Mouse (Mus musculus) forebrain, embryonic 16.5 days (tissue): ENCODE results near the gene Dera. TPM values are rescaled to one million over a fixed set of nuclear protein-coding genes. Genes with fewer than 3 reads are reported as not detected.

Source experiments
- ATAC-seq: fragments of 200-750 bp; cut with Nextera tagmentation; 2 replicates; pipeline ENCODE4 v1.8.0; 2017; ENCODE audit warnings: mild to moderate bottlenecking, moderate library complexity
- H3K27ac ChIP-seq: fragments of 300-500 bp; sonication (generic); 2 replicates; pipeline ENCODE4 v1.5.1; 2014; ENCODE audit warnings: low read length, control low read depth
- H3K27me3 ChIP-seq: fragments of 300-500 bp; sonication (generic); replicated peaks from 2 replicates; pipeline ENCODE4 v1.6.1; 2014; ENCODE audit warnings: low read length; ENCODE audit not compliant: control insufficient read depth, insufficient read depth
- H3K36me3 ChIP-seq: fragments of 300-500 bp; sonication (generic); 2 replicates; pipeline ENCODE4 v1.6.1; 2014; ENCODE audit not compliant: control insufficient read depth, insufficient read depth
- H3K4me1 ChIP-seq: fragments of 300-500 bp; sonication (generic); replicated peaks from 2 replicates; pipeline ENCODE4 v1.6.1; 2014; ENCODE audit warnings: low read length; ENCODE audit not compliant: control insufficient read depth, insufficient read depth
- H3K4me2 ChIP-seq: fragments of 300-500 bp; sonication (generic); 2 replicates; pipeline ENCODE4 v1.6.1; 2014; ENCODE audit warnings: mild to moderate bottlenecking, low read length, control low read depth
- H3K4me3 ChIP-seq: fragments of 300-500 bp; sonication (generic); replicated peaks from 2 replicates; pipeline ENCODE4 v1.5.1; 2014; ENCODE audit warnings: mild to moderate bottlenecking, low read length, control low read depth
- H3K9ac ChIP-seq: fragments of 300-500 bp; sonication (generic); replicated peaks from 2 replicates; pipeline ENCODE4 v1.6.1; 2014; ENCODE audit warnings: low read depth, low read length, control low read depth
- H3K9me3 ChIP-seq: fragments of 300-500 bp; sonication (generic); 2 replicates; pipeline ENCODE4 v1.6.1; 2016; ENCODE audit warnings: low read length; ENCODE audit not compliant: control insufficient read depth
- WGBS: fragments of 180-500 bp; shearing (Covaris S2); extraction: QIAGEN DNeasy Blood & Tissue Kit; methylation state at CpG from one replicate; pipeline ENCODE4 v1.1.7; 2014; 5-methylcytosine and 5-hydroxymethylcytosine counted together
- polyA plus RNA-seq: library from polyadenylated mRNA; unstranded; fragments of >200 nt; fragmentation: Nextera tagmentation; extraction: Ambion mirVana; gene quantifications from 2 replicates; pipeline ENCODE4 v1.2.1, GENCODE M21; 2015

The Dera gene
- polyA plus RNA-seq, 1 experiment from 2014 or later: 8.9 TPM

DNA sequence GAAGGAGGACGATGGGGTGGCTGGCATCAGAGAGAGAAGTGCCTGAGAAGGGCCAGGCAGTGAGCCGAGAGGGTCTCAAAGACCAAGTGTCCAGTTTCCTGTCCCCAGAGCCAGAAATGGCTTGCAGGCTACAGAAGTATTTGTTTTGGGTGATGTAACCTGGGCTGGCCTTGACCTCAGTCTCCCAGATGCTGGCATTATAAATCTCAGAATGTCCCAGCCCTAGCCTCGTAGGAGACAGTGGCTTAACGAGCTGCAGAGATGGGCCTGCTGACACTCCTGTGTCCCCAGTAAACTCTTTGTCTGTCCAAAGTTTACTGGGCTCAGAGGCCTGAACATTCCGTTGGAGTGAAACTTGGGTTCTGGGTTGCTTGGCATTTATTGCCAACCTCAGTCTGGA, 55.8 kb downstream of the Dera start:
- no peak overlapping the region for H3K27ac ChIP-seq
- ATAC-seq: no peak
- H3K9me3 ChIP-seq: no peaks in the 10 kb centered on the region
- H3K36me3 ChIP-seq: no peaks in the 10 kb centered on the region
- 65% methylated on average over 5 of the region's 5 CpGs for WGBS
- H3K4me2 ChIP-seq: no peak overlapping the region
- H3K4me3 ChIP-seq: no peak overlapping the region
- no peaks in the 10 kb centered on the region for H3K27me3 ChIP-seq
- H3K9ac ChIP-seq: no peak overlapping the region
- no peaks in the 10 kb centered on the region for H3K4me1 ChIP-seq

DNA sequence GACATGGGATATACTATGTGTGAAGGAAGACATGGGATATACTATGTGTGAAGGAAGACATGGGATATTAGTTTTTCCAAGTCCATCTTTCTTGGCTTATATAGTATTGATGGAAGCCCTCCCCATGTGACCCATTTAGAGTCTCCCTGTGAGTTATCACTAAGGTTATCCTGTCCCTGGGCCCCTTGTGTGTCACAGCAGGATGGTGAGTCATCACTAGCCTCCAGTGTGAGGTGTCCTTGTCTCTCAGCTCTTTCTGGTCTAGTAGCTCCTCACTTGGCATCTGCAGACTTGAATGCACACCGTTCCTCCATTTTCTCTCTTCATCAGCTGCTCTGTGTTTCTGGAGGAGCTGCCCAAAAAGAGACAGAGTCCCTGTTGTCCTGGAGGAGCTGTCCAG, 59.7 kb downstream of the Dera start:
- ATAC-seq: no peak
- H3K4me3 ChIP-seq: no peak overlapping the region
- no peak overlapping the region for H3K9ac ChIP-seq
- H3K4me2 ChIP-seq: no peak overlapping the region
- H3K4me1 ChIP-seq: no peaks in the 10 kb centered on the region
- no peaks in the 10 kb centered on the region for H3K36me3 ChIP-seq
- H3K27me3 ChIP-seq: no peaks in the 10 kb centered on the region
- H3K9me3 ChIP-seq: no peaks in the 10 kb centered on the region
- WGBS: 100% methylated on average over 1 of the region's 1 CpGs
- H3K27ac ChIP-seq: no peak overlapping the region

DNA sequence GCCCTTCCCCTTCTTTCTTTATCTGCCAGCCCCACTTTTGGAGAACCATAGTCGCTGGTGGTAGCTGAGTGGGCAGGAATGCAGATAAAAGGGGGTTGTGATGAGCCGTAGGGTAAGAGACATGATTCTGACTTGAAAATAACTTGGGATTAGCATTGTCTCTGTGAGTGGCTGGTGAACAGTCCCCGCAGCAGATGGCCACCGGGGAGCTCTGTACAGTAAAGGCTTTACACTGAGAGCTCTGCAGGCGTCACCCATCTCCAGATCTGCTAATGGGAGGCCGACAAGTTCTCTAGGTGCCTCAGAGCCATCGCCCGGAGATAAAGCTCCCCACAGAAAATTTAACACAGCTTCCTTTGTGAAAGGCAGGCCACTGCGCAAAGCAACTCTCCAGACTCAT, 62.2 kb downstream of the Dera start:
- H3K9ac ChIP-seq: no peak overlapping the region
- no peaks in the 10 kb centered on the region for H3K27me3 ChIP-seq
- no peak overlapping the region for H3K4me2 ChIP-seq
- H3K4me1 ChIP-seq: no peaks in the 10 kb centered on the region
- H3K9me3 ChIP-seq: no peaks in the 10 kb centered on the region
- WGBS: 80% methylated on average over 9 of the region's 9 CpGs
- no peaks in the 10 kb centered on the region for H3K36me3 ChIP-seq
- ATAC-seq: no peak; the same call in 1 of the 2 replicates
- H3K27ac ChIP-seq: no peak overlapping the region; the same call in 1 of the 2 replicates
- no peak overlapping the region for H3K4me3 ChIP-seq

DNA sequence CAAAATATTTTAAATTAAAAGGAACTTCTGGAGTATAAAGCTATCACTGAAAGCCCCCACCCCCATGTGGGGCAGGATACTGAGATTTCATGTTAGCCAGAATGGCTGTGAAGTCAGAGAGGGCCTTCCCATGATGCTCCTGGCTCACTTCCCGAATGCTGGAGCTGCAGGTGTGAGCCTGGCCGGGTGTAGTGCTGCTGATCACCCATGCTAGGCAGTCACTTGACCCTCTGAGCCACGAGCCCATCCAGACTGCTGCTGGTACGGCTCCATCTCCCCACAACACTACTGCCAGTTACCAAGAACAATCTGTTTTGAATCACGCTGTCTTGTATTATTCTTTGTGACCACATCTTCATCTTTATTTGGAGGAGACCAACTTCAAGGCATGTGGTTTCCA, 68.2 kb downstream of the Dera start:
- Histone ChIP-seq H3K36me3 (no peaks in the 10 kb centered on the region), H3K27ac (no peak overlapping the region), H3K9ac (no peak overlapping the region), H3K4me3 (no peak overlapping the region), H3K27me3 (no peaks in the 10 kb centered on the region), H3K4me1 (peaks cover 3% of the 10 kb centered on the region), H3K9me3 (no peaks in the 10 kb centered on the region), H3K4me2 (no peak overlapping the region)
- WGBS: 81% methylated on average over 5 of the region's 5 CpGs
- no peak for ATAC-seq

DNA sequence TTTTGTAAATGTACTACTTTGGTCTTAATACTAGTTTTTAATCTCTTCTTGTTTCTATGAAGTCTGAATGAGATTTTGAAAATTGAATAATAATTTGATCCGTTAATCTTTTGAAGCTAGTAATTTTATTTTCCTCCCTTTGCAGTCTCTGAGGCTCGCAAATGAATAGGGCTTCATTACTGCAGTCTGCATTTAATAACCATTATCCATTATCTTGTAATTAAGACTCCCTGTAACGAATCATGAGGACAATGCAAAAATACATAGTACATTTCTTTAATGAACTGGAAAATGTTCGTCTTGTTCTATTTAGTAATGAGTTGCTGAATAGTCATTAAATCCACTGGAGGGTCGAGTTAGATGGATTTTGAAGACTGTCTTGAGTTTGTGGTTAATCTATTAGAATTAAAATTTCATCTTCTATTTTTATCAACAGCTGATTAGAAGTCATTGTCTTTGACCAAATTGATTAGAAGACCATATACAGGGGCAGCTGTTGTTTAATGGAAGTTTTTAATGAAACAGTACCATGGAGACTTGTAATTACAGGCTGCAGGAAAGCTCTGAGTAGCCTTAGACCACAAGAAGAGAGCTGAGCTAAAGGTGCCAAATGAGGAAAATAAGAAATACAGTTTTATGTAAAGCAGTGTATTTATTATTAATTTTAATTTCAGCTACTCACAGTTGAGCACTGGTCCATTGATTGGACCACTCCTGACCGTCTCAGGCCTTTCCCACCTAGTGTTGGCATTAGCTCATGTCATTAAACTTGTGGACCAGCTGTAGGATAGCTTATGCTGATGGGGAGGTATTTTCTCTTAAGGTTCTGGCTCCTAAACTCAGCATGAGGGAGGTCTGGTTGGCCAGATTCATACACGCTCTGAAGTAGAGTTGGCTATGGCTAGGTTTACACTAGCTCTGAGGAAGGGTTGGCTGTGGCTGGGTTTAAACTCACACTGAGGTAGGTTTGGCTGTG, 70.0 kb downstream of the Dera start:
- no peak; the same call in 1 of the 2 replicates for ATAC-seq
- no peak overlapping the region for H3K9ac ChIP-seq
- 39% methylated on average over 7 of the region's 7 CpGs for WGBS
- H3K4me1 ChIP-seq: peaks cover 3% of the 10 kb centered on the region
- no peaks in the 10 kb centered on the region for H3K36me3 ChIP-seq
- H3K4me3 ChIP-seq: no peak overlapping the region
- H3K27ac ChIP-seq: no peak overlapping the region
- H3K9me3 ChIP-seq: no peaks in the 10 kb centered on the region
- no peaks in the 10 kb centered on the region for H3K27me3 ChIP-seq
- no peak overlapping the region for H3K4me2 ChIP-seq

DNA sequence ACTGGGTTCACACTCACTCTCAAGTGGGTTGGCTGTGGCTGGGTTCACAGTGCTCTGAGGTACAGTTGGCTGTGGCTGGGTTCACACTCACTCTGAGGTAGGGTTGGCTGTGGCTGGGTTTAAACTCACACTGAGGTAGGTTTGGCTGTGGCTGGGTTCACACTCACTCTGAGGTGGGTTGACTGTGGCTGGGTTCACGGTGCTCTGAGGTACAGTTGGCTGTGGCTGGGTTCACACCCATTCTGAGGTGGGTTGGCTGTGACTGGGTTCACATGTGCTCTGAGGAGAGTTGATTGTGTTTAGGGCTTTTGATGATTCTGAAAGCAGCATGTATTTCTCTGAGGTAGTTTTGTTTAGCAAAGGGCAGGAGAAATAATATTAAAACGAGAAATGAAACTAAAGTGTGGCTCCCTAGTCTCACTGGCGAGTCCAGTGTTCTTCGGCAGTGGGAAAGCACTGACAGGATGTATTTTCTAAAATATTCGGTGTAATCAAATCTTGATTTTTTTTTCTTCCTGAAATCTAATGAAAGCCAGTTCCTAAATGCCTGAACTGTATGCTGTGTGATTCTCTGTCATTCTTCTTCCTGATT, 70.8 kb downstream of the Dera start:
- no peak for ATAC-seq
- H3K4me2 ChIP-seq: no peak overlapping the region
- H3K27me3 ChIP-seq: no peaks in the 10 kb centered on the region
- no peak overlapping the region for H3K27ac ChIP-seq
- WGBS: 86% methylated on average over 5 of the region's 5 CpGs
- no peak overlapping the region for H3K9ac ChIP-seq
- no peaks in the 10 kb centered on the region for H3K36me3 ChIP-seq
- peaks cover 3% of the 10 kb centered on the region for H3K4me1 ChIP-seq
- no peaks in the 10 kb centered on the region for H3K9me3 ChIP-seq
- no peak overlapping the region for H3K4me3 ChIP-seq

DNA sequence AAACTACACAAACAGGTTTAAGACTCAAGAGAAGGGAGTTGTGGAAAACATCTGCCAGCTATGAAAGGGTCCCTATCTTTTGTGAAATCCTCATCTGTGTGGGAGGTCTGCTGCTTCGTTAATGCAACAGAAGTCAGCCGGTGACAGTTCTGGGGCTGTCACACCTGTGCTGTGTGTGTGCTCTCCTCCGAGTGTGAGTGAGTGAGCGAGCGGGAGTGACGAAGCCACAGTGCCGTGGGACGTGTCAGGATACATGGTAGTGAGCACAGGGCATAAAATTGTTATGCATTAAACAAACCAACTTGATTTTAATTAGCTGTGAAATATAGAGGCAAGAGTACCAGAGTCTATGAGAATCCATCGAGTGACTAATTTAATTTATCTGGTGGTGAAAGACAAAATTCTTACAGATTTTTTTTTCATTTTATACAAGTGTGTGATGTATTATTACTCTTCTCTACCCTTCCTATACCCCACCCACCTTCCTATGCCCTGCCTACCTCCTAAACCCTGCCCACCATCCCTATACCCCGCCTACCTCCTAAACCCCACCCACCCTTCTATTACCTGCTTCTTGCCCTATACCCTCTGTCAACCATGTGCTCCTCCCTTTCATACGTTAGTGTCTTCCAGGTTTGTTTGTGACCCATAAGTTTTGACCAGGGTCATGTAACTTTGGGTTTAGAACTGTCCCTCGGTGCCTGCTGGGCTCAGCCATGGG, 74.9 kb downstream of the Dera start:
- no peaks in the 10 kb centered on the region for H3K36me3 ChIP-seq
- no peaks in the 10 kb centered on the region for H3K4me1 ChIP-seq
- H3K4me3 ChIP-seq: no peak overlapping the region
- H3K27me3 ChIP-seq: no peaks in the 10 kb centered on the region
- H3K9me3 ChIP-seq: no peaks in the 10 kb centered on the region
- no peak overlapping the region for H3K27ac ChIP-seq
- WGBS: 82% methylated on average over 12 of the region's 12 CpGs
- no peak for ATAC-seq
- H3K4me2 ChIP-seq: no peak overlapping the region
- no peak overlapping the region for H3K9ac ChIP-seq

DNA sequence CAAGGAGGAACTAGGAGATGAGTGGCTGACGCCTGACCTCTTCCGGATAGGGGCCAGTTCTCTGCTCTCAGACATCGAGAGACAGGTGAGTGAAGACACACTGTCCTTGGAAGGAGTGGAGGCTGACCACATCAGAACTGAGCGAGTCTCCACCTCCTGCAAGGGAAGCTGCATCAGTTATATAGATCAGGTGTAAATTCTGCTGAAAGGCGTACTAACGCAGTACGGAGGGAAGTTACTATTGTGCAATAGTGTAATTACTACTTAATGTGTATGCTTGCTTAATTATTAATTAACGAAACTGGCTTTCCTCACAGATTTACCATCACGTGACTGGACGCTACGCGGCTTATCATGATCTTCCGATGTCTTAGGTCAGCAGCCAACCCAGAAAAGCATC, 82.5 kb downstream of the Dera start:
- 86% methylated on average over 13 of the region's 13 CpGs for WGBS

DNA sequence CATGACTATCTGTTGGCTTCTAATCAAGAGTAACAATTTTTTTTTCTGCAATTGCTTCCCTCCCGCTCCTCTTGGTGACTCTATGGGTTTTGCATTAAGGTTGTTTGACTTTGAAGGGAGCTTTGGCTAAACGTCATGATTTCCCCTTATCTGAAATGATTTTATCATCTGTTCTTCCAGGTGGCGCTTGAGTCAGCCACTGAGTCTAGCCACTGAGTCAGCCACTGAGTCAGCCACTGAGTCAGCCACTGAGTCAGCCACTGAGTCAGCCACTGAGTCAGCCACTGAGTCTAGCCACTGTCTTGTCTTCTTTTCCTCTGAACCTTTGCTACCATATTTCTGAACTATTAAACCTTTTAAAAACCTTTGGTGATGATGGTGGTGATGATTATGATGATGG, 89.0 kb downstream of the Dera start:
- Histone ChIP-seq H3K4me2 (no peak overlapping the region), H3K27me3 (no peaks in the 10 kb centered on the region), H3K4me3 (no peak overlapping the region), H3K36me3 (no peaks in the 10 kb centered on the region), H3K9ac (no peak overlapping the region), H3K4me1 (no peaks in the 10 kb centered on the region), H3K9me3 (no peaks in the 10 kb centered on the region), H3K27ac (no peak overlapping the region)
- ATAC-seq: no peak
- WGBS: 92% methylated on average over 3 of the region's 3 CpGs

More for the DNA sequence above, 82.5 kb downstream of the Dera start:
- no peak overlapping the region for H3K9ac ChIP-seq
- H3K4me1 ChIP-seq: no peaks in the 10 kb centered on the region
- no peak overlapping the region for H3K4me2 ChIP-seq
- no peak for ATAC-seq
- H3K27me3 ChIP-seq: no peaks in the 10 kb centered on the region
- H3K36me3 ChIP-seq: no peaks in the 10 kb centered on the region
- no peak overlapping the region for H3K27ac ChIP-seq
- no peak overlapping the region for H3K4me3 ChIP-seq
- no peaks in the 10 kb centered on the region for H3K9me3 ChIP-seq
